Mouse (Mus musculus) limb, embryonic 14.5 days (tissue): Measurements from ENCODE around the gene Fam129b. TPM values are rescaled to one million over a fixed set of nuclear protein-coding genes. Genes with fewer than 3 reads are reported as not detected.

ENCODE experiments used
- ATAC-seq: fragments of 200-750 bp; cut with Nextera tagmentation; 2 replicates; pipeline ENCODE4 v1.8.0; 2017; ENCODE audit warnings: low read depth, moderate number of reproducible peaks, moderate TSS enrichment; ENCODE audit not compliant: low FRiP score
- DNase-seq: peaks from one replicate; pipeline ENCODE4 v3.0.0-alpha.2; 2015; ENCODE audit warnings: low spot score
- H3K27ac ChIP-seq: fragments of 300-500 bp; sonication (generic); replicated peaks from 2 replicates; pipeline ENCODE4 v1.5.1; 2014; ENCODE audit warnings: low read depth, mild to moderate bottlenecking, low read length, moderate library complexity, mixed read lengths
- H3K27me3 ChIP-seq: fragments of 300-500 bp; sonication (generic); 2 replicates; pipeline ENCODE4 v1.6.1; 2014; ENCODE audit warnings: low read length, mixed read lengths; ENCODE audit not compliant: control insufficient read depth, insufficient read depth
- H3K36me3 ChIP-seq: fragments of 300-500 bp; sonication (generic); 2 replicates; pipeline ENCODE4 v1.6.1; 2014; ENCODE audit warnings: mild to moderate bottlenecking, low read length, moderate library complexity, mixed read lengths; ENCODE audit not compliant: control insufficient read depth, insufficient read depth
- H3K4me1 ChIP-seq: fragments of 300-500 bp; sonication (generic); 2 replicates; pipeline ENCODE4 v1.6.1; 2014; ENCODE audit warnings: antibody characterized with exemption, low read length, mixed read lengths; ENCODE audit not compliant: control insufficient read depth, insufficient read depth
- H3K4me2 ChIP-seq: fragments of 300-500 bp; sonication (generic); replicated peaks from 2 replicates; pipeline ENCODE4 v1.6.1; 2014; ENCODE audit warnings: low read depth, mild to moderate bottlenecking, low read length, moderate library complexity; ENCODE audit not compliant: severe bottlenecking
- H3K4me3 ChIP-seq: fragments of 300-500 bp; sonication (generic); replicated peaks from 2 replicates; pipeline ENCODE4 v1.5.1; 2014; ENCODE audit warnings: low read length
- H3K9ac ChIP-seq: fragments of 300-500 bp; sonication (generic); 2 replicates; pipeline ENCODE4 v1.6.1; 2014; ENCODE audit warnings: mild to moderate bottlenecking, low read depth, low read length, moderate library complexity; ENCODE audit not compliant: severe bottlenecking
- H3K9me3 ChIP-seq: fragments of 300-500 bp; sonication (generic); 2 replicates; pipeline ENCODE4 v1.6.1; 2016; ENCODE audit warnings: low read length; ENCODE audit not compliant: control insufficient read depth
- POLR2A ChIP-seq: fragments of 200-500 bp; IDR thresholded peaks from 2 replicates; pipeline ENCODE4 v1.8.0; 2012; ENCODE audit warnings: inconsistent platforms, mild to moderate bottlenecking, moderate library complexity, borderline replicate concordance; ENCODE audit not compliant: insufficient read depth, insufficient read length; ENCODE audit errors: extremely low read depth
- WGBS: fragments of 180-500 bp; shearing (Covaris S2); extraction: QIAGEN DNeasy Blood & Tissue Kit; methylation state at CpG from one replicate; pipeline ENCODE4 v1.1.7; 2014; 5-methylcytosine and 5-hydroxymethylcytosine counted together
- polyA plus RNA-seq, 2 experiments: library from polyadenylated mRNA; depleted of rRNA in 1 of 2; stranded (reverse) in 1 of 2; unstranded in 1 of 2; fragments of >200 nt; fragmentation: Nextera tagmentation in 1 of 2; extraction: Ambion mirVana in 1 of 2; gene quantifications; 2 replicates each; pipeline versions ENCODE4 v1.2.1 to v1.2.3; 2012 to 2014

The Fam129b gene
- polyA plus RNA-seq, 2 experiments = 46.2 to 73.5 TPM

DNA sequence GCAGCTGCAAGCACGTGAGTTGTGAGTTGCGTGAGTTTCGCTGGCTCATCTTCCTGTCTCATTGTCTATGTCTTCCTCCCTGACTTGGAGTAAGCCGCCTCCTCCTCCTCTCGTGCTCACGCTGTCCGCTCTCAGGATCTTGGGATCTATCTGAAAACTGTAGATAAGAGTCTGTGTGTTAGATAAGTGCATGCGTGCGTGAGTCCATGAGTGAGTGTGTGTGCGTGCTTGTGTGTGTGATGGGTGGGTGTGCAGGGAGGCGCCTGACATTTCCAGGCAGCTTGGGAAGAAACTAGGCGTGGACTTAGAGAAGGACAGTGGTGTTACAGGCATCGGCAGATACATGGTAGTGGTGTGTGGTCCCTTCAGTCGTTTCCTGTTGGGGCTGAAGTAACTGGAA is 16.6 kb downstream of the Fam129b start:
- no peak overlapping the region for H3K27ac ChIP-seq
- H3K9me3 ChIP-seq = no peaks in the 10 kb centered on the region
- TF ChIP-seq POLR2A = no peak
- no peak overlapping the region for H3K9ac ChIP-seq
- no peak overlapping the region for H3K4me2 ChIP-seq
- no peak overlapping the region for H3K4me3 ChIP-seq
- no peaks in the 10 kb centered on the region for H3K27me3 ChIP-seq
- DNase-seq (no peak), ATAC-seq (no peak)
- WGBS = 84% methylated on average over 14 of the region's 14 CpGs
- H3K4me1 ChIP-seq = peaks cover 33% of the 10 kb centered on the region
- peaks cover 4% of the 10 kb centered on the region for H3K36me3 ChIP-seq

DNA sequence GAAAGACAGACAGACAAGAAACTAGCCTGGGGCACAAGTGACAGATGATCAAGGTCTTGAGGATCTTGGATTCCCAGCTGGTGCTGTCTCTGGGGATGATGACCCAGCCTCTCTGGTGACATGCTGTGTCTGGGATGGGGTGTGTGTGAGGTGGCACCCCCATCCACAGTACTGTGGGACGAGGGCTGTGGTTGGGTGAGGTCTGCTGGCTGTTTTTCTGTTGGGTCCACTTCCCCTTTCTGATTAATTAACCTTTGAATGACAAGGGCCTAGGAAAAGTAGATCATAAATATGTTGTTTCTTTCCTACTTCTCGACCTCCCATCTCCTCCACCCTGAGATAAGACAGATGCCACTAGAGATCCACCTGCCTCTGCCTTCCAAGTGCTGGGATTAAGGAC is 18.2 kb downstream of the Fam129b start:
- Histone ChIP-seq H3K9ac (no peak overlapping the region), H3K4me2 (no peak overlapping the region), H3K27ac (0 out of 2 replicates have a peak overlapping the region, but pooled peaks have one; percentile 58), H3K4me3 (no peak overlapping the region), H3K4me1 (peaks cover 19% of the 10 kb centered on the region), H3K9me3 (no peaks in the 10 kb centered on the region), H3K36me3 (peaks cover 4% of the 10 kb centered on the region), H3K27me3 (no peaks in the 10 kb centered on the region)
- TF ChIP-seq POLR2A = no peak
- DNase-seq = no peak
- no peak for ATAC-seq
- 82% methylated on average over 2 of the region's 2 CpGs for WGBS

DNA sequence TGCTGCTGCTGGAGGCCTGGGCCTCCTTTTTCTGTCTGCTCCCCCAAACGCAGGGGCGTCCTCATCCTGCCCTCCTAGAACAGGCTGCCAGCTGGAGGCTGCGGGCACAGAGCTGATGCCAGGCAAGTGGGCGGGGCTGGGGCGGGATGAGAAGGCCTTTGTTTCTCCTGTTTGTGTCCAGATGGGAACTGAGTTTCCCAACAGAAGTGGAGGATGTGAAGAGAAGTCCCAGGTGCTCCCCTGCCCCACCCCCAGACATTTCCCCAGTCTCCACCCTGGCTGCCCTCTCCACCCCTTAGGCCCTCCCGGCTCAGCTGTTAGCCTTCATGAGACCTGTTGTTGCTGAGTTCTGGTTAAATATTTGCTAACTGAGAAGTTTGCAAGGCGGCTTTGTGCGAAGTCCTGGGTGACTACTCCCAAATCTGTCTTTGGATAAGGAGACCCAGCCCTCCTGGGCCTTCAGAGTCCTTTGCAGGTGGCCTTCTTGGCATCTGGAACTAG is 19.7 kb downstream of the Fam129b start:
- ATAC-seq = no peak

DNA sequence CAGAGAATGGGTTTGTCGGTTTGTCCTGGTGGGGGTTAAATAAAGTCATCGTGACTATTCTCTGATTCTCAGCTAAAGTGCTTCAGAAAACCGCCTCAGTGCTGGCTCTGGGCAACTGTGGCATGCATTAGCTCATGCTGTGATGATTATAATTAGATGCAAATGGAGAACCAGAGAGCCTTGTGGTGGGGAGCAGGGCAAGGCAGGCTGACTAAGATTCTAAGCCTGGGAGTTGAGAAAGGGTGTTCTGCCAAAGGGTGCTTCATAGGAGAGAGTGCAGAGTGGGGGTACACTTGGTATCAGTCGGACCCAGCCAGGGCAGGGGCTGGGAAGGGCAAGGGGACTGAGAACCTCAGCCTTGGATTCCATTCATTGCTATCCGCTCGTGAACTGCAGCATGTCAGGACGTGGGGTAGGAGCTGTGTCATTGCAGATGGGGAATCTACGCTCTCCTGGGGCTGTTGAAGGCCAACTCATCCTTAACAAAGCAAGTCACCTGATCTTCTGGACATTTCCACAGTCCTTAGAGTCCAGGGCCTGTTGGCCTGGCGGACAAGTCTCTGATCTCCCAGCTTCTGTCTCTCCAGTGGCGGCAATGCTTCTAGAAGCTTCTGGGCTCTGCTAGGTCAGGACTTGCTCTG is 20.7 kb downstream of the Fam129b start:
- WGBS = 58% methylated on average over 10 of the region's 10 CpGs
- DNase-seq = no peak
- no peak overlapping the region for H3K4me3 ChIP-seq
- no peak overlapping the region; the same call in 1 of the 2 replicates for H3K27ac ChIP-seq
- H3K9me3 ChIP-seq = no peaks in the 10 kb centered on the region
- H3K27me3 ChIP-seq = no peaks in the 10 kb centered on the region
- TF ChIP-seq POLR2A = no peak
- peaks cover 23% of the 10 kb centered on the region for H3K4me1 ChIP-seq
- no peak for ATAC-seq
- H3K9ac ChIP-seq = no peak overlapping the region
- H3K36me3 ChIP-seq = peaks cover 4% of the 10 kb centered on the region; the same call in 1 of the 2 replicates
- H3K4me2 ChIP-seq = no peak overlapping the region

More for the DNA sequence above, 19.7 kb downstream of the Fam129b start:
- Histone ChIP-seq H3K4me3 (no peak overlapping the region), H3K9me3 (no peaks in the 10 kb centered on the region), H3K27me3 (no peaks in the 10 kb centered on the region), H3K4me2 (no peak overlapping the region), H3K4me1 (peaks cover 19% of the 10 kb centered on the region), H3K36me3 (peaks cover 4% of the 10 kb centered on the region; the same call in 1 of the 2 replicates), H3K9ac (peak overlapping the region; percentile 21; the same call in 1 of the 2 replicates), H3K27ac (no peak overlapping the region)
- no peak for DNase-seq
- TF ChIP-seq POLR2A = no peak
- WGBS = 49% methylated on average over 8 of the region's 8 CpGs

DNA sequence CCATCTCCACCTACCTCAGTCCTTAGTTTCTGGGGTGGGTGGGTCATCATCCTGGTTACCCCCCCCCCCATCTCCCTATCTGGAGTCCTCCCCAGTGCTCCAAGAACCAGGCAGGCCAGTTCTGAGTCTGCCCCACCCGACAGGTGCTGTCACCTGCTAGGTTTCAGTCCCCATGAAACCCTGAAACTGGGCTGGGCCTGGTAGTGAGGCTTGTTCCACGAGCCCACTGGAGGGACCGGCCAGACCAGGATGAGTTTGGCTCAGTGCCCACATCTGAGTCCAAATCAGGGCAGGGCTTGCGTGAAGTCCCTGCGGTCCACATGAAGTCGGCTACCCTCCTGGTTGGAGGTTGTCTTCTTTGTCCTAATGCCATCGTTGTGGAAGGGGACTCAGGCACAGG is 23.1 kb downstream of the Fam129b start:
- no peak for TF ChIP-seq POLR2A
- H3K27me3 ChIP-seq = no peaks in the 10 kb centered on the region
- H3K4me1 ChIP-seq = peaks cover 24% of the 10 kb centered on the region
- no peak overlapping the region for H3K27ac ChIP-seq
- H3K4me2 ChIP-seq = no peak overlapping the region
- H3K9ac ChIP-seq = no peak overlapping the region
- no peak for DNase-seq
- H3K4me3 ChIP-seq = no peak overlapping the region
- 65% methylated on average over 7 of the region's 7 CpGs for WGBS
- ATAC-seq = no peak
- no peaks in the 10 kb centered on the region for H3K9me3 ChIP-seq
- H3K36me3 ChIP-seq = no peaks in the 10 kb centered on the region
